Mouse (Mus musculus) A20 (cell line): ENCODE results near the gene Aatk.
A peak's percentile ranks its signal among the peaks of the same experiment; 100 is the strongest.

ENCODE experiments used
- DNase-seq: peaks from one replicate; pipeline ENCODE4 v3.0.0-alpha.2; 2011; ENCODE audit warnings: low read depth, low spot score

The Aatk gene

DNA sequence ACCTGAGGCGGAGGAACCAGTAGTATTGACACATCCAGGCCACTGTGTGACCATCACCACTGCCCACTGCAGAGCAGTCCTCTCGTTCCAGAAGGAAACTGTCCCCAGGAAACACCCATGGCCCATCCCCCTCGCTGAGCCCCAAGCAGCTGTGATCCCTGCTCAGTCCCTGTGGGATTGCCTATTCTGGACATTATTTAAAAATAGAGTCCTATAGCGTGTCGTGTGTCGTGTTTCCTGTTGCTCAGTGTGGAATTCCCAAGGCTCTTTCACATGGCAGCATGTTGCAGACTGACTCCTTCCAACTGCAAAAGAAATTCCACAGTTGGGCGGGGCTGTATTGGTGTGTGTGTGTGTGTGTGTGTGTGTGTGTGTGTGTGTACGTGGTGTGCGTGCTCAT lies 5.3 kb upstream of the Aatk start:
- no peak for DNase-seq

DNA sequence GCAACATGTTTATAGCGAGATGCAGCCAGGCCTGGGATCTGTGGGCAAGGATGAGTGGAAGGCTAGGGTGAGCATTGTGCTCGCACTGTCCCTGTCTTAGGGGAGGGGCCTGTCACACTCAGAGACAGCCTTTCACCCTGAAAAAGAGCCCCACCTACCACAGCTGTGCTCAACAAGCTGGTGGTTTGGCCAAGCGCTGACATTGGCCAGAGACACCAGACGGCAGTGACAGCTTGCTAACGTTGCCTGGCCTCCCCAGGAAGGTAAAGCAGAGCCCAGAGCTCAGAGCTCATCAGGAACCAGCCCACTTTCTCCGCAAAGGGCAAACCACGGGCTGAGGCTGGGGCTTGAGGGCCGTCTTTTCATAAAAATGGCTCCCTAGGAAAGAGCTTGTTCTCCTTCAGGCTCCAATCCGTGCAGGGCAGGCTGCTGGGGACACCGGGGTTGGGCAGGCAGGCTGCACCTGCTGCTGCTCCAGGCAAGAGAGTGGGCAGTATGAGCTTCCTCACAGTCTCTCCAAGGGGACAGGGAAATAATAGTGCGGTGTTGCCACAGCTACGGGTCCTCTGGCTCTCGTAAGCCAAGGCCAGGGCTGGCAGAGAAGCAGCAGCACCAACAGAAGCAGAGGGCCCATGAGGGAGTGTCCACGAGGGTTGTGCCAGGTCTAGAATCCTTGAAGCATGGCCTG lies 4.3 kb upstream of the Aatk start:
- peak; percentile 53 for DNase-seq

DNA sequence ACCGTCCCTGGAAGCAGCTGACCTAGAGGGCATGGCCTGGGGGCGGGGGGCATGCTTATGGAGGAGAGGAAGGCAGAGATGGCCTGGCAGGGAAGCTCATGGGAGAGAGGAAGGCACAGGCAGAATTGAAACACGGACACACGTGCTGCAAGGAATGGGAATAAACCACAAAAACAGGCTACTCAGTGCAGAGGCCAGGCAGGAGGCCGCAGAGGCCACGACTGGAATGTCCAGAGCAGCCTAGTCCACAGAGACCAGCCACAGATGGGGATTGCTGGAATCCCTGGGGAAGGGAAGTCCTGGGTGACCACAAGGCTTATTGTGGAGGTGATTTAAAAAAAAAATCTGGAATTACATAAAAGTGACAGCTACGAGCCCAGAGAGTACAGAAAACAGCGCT lies 2.1 kb upstream of the Aatk start:
- DNase-seq = no peak

DNA sequence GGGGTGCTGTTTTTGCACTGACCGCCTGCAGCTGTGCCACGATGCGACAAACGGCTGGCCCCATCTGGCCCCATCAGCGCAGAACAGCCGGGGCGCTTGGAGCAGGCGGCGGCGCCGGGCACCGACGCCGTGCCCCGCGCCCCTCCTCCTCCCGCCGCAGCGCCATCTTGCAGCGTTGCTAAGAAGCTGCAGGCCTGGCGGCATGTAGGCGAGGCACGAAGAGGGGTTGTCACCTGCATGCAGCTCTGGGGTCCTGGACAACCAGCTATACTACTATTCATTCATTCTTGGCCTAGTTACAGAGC lies 1.2 kb upstream of the Aatk start:
- DNase-seq = no peak

DNA sequence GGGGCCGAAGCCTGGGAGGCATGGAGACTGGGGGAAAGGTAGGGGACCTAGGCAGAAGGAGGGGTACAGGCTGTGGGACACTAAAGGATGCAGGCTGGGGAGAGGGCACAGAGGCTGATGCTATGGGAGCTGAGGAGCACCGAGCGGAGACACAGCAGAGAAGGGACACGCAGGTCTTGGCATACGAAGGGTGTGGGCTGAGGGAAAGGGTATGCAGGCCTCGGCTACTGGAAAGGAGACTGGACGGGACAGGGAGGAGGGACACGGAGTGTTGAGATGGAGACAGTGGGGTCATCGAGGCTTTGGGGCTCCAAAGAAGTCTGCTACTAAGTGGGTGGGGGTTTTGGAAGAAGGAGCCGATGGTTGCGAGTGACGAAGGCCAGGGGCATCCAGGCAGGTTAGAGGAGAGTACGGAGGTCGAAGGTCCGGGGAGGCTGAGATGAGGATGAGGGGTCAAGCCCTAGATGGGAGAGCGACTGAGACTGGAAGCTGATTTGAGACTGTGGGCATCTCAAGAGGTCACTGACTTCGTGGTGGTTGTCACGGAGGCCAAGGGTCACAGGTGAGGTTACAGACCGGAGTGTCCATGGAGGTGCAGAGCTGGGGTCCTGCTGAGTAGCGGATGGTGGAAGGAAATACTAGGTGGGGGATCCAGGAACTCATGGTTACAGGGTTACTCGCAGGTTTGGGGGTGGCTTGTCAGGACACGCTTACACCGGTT lies 724 bp upstream of the Aatk start:
- no peak for DNase-seq

DNA sequence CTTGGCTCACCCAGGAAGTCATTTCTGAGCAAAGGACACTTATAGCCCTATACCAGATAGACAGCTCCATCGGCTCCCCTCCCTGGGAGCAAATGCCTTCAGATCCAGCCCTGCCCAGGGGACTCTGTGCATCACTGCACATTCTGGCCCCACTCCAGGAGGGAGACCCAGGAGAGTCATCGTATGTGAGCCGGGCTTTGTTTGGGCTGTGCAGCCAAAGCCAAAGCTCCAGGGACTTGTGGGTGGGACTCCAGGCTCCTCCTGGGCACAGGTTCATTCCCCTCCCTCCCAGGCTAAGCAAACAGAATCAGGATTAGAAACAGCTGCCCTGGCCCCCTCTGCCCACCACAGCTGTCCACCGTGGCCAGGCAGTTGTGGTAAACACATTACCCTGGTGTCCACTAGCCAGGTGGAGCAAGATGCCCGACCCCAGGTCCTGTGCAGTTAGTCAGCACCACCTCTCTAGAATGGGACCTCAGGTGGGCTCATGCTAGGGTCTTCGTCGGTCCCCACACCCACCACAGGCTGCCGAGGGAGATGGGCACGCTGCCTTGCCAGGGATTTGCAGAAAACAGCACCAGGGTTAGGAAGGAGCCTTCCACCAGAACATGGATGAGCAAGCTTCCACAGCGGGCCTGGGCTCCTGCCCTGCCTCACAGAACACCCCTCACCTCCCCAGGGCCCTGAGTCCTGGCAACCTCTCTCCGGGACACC lies 971 bp downstream of the Aatk start:
- no peak for DNase-seq

DNA sequence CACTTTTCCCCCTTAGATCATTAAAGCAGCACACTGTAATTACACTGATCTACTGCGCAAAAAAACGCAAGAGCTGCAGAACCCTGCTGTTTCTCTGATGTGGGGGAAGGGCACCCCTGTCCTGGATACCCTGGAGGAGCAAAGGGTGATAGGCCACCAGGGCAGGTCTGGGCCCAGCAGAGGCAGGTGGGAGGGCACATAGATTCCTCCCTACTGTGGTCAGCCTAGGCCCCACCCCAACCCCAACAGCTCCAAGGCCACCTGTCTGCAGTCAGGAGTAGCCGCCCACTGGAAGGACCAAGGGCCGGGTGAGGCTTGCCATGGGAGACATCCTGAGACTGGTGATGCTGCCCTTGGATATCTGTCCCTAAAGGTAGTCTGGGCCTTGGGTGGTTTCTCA lies 1.6 kb downstream of the Aatk start:
- no peak for DNase-seq

DNA sequence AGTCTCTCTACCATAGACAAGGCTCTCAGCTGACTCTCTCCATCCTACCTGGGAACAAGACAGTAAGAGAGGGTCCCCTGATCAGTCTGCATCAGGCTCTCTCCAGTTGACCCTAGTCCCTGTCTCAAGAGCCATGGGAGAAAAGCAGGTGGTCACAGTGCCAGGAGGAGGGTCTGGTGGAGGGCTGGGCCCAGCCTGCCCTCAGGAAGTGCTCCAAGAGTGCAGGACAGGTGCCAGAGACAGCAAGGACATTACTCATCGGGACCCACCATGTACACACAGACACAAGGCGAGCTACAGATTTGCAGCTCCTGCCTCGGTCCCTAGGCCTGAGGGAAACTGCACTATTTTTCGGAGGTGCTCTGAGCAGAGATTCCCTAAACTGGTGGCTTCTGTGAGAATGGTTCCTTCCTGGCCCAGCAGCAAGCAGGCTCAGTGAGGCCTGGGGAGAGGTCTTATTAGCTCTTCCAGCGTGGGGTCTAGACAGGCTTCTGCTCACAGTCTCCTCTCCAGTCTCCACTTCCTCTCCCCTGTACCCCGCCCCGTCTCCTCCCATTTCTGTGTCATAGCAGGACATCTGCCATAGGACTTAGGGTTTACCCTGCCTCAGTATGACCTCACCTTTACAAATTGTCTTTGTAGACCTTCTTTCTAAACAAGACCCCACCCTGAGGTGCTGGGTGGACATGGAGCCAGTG lies 4.7 kb downstream of the Aatk start:
- no peak for DNase-seq

DNA sequence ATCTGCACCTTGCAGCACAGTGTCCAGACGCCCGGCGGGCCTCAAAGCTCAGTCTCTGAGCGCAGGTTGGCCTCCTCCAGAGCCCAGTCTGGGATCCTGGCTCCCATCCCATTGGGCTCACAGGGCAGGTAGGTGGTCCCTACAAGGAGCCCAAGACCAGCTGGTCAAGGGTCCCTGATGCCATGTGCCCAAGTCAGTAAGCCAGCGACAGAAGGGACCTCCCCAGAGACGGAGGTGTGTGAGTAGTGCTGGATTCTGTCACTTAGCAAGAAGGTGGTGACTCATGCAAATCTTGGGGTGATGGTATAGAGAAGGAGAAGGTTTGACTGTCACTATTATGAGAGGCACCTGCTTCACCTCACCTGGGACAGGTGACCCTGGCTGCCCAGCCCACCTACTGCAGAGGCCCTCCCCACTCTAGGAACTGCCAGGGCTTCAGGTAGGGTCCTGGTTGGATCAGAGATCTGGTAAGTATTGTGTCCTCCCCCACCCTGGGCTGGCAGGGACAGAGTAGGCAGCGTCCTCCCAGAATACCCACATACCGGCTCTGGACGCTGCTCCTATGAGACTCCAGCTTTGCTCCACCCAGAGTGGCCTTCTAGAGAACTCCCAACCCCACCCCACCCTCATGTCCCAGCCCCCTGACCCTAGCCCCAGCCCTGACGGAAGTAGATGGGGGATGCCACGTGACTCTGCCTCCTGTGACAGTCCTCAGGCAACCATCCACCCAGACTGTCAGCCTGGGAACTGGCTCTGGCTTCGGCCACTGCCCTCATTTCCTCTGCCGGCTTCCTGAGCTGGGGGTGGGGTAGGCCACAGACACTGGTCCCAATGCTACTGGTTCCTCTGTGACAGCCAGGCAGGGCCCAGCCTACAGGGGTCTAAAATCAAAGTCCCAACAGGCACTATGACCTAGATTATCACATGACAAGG lies 5.5 kb downstream of the Aatk start:
- no peak for DNase-seq

DNA sequence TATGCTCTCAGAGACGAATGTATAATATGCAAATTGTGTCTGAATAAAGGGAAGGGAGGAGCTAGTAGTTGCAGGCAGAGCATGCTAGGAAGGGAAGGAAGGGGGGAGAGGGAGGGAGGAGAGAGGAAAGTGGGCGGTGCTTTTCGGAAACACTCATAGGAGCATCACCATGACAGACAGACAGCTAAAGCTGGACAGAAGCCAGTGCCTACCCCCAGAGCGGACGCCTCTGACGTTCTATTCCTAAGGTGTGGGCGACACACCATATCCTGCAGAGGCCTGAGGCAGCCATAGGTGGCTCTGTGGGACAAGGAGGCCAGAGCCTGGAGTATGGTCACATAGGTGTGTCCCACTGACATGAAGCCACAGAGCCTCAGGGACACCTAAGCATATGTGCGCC lies 6.5 kb downstream of the Aatk start:
- DNase-seq = no peak

DNA sequence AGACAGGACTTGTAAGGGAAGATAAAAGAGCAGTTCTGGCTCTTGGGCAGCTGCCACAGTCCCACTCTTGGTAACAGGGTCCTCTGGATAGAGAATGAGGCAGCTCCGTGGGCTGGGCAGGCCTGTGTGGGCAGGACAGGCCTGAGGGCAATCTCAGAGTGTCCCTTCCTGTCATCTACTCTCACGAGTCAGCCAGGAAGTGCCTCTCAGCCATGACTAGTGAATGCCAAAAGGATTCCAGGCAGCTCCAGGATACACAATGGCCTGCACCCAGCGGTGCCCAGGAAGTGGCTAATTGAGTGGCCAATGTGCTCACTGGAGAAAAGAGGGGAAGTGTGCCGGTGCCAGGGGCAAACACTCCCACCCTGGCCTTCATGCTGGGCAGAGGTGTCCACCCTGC lies 7.4 kb downstream of the Aatk start:
- DNase-seq = no peak

DNA sequence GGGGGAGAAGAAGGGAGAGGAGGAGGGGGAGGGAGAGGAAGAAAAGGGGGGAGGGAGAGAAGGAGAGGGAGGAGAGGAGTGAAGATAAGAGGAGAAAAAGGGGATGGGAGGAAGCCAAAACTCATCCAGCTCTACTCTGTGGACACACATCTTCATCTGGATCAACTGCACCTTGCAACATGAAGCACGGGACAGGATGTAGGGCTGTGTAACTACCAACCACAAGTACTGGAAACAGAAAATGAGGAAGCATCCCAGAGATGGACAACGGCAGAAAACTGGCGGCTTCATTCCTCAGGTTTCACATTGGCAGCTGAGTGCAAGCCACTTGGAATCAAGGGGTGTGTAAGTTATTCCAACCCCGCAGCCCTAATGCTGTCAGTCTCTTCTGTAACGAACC lies 12.2 kb downstream of the Aatk start:
- no peak for DNase-seq

DNA sequence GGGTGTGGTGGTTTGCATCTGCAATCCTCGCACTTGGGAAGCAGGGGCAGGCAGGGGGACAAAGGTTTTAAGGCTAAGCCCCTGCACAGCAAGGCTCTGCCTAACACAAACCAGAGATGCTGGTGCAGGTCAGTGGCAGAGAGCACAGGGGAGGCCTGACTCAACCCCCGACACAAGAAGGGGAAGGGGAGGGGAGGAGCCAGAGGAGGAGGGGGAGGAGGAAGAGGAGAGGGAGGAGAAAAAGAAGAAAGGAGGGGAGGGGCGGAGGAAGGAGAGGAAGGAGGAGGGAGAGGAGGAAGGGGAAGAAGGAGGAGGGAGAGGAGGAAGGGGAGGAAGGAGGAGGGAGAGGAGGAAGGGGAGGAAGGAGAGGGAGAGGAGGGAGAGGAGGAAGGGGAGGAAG lies 12.7 kb downstream of the Aatk start:
- DNase-seq = no peak

DNA sequence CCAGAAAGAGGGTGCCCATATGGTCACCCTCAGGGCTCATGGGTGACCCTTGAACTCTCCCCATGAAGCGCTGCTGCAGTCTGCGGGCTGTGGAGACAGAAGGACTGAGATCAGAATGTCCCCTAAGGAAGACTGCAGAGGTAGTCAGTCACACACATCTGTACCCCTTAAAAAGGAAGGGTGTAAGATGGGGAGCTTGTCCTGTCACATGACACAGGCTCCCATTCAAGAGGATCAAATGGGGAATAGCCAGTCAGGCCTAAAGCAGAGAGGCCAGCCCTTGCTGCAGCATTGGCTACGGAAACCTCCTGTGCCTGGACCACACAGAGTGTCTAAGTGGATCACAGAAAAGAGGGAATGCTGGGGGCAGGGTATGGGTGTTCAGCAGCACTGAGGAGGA lies 13.5 kb downstream of the Aatk start:
- no peak for DNase-seq

DNA sequence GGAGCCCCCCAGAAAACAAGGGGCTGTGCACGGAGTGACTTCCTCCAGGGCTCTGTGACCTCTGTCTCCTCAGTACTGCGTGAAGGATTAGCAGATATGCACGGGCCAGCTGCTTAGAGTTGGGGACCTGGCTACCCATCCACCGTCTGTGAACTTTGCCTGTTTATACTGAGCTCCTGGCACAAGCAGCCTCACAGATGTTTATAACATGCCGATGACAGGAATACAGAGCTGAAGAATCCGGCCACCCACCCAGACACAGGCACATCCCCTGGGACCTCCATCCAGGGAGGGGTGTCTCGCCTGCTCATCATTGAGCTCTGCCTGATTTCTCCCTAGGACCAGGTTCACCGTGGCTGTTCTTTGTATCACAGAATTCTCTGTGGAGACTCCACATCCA lies 14.9 kb downstream of the Aatk start:
- no peak for DNase-seq

DNA sequence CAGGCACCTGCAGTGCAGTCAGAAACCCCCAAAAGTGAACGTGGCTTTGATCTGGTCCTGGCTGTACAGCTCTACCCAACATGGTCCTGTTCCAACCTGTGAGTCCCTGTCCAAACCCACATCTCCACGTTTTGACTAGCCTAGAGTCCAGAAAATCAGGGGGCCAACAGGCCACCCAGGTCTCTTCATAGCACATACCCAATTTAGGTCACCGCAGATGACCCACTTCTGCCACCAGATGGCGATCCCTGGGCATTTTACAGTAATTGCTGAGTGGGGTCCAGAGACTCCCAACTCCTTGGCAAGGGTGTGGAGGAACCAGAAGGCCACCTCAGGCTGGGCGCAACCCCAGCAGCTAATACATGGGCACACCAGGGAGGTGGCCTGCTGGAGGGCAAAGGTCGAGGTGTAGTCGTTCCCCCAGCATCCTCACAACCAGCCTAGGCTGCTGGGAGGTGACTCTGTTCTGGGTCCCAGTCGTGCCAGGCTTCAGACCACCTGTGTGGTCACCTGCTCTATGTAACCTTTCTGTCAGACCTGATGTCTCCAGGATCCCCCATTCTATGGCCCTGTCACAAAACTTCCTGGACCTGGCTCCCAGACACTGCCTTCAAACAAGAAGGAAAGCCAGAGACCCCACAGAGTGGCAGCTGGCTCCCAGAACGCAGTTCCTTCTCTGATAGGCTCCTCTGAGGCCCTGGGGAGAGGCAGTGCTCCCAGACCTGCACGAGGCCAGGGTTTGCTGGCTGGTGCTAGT lies 16.6 kb downstream of the Aatk start:
- DNase-seq = peak; percentile 55

DNA sequence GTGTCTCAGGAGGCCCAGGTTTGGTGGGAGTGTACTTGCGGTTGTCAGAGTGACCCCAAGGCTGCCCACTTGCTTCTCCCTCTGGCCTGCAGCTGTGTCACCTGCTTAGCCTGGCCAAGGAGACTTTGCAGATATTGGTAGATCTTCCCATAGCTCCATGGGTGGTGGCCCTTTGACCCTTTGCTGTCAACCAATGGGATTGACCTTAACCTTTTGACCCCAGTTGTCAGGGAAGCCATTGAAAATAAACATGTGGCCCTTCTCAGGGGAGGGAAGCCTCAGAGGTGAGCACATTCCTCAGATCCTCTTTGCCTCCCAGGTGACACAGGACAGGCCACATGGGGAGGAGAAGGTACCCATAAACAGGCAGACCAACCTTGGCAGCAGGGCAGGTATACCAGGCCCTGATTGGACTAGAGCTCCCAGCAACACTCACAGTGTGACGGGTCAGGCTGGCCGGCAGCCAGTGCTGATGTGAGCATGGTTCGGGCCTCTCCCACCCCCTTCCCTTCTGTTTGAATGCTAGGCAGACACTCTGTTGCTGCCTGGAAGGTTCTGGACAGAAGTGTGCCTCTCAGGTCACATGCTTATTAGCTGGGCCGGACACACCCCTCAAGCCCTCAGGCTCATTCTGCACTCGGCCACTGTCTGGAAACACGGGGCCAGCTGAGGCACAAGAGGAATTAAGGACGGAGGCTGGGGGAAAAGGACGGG lies 17.4 kb downstream of the Aatk start:
- no peak for DNase-seq

DNA sequence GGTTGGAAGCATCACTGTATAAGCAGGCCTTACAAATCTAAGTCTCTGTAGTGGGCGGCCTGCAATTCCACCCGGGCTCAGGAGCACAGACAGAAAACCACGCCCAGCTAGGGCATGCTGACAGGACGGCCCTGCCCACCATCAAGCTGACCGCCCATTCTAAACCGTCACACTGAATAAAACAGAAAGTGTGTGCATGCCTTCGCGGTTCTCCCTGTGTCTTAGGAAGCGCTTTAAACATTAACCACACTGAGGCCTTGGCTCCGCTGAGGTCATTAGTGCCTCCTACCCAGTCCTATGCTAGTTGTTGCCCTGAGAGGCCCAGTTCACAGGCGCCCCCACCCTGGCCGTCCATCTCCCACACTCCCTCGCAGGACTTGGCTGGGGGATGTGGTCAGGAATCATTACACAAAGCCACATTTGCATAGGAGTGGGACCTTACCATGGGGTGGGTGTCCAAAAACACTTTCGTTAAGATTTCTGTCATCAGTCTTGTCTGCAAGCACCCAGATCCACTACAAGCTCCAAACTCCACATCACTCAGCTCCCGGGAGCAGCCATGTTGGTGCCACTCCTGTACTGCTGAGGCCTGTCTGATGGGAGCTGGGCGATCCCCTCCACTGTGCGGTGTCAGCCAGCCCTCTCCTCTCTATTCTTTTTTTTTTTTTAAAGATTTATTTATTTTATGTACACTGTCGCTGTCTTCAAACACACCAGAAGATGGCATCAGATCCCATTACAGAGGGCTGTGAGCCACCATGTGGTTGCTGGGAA lies 18.5 kb downstream of the Aatk start:
- no peak for DNase-seq

DNA sequence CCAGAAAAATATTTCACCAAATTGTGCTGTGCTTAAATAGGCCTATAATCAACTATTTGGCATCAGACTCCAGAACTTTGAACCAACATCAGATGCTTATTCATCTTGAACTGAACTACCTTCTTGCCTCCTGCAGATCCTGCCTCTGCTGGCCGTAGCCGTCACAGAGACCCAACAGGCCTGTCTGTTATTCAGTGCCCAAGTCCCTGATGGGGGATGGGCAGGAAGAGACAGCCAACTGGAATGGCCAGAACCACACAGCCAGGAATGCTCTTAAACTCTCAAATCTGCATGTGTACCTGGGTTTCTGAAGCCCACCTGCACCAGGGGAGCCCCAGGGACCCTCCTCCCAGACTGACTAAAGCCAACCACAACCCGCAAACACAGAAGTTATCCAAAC lies 20.0 kb downstream of the Aatk start:
- DNase-seq = no peak
